Mouse (Mus musculus) heart, embryonic 12.5 days (tissue): Measurements from ENCODE around the gene Iqgap1. TPM values are rescaled to one million over a fixed set of nuclear protein-coding genes. Genes with fewer than 3 reads are reported as not detected.

Source experiments
- ATAC-seq: fragments of 200-750 bp; cut with Nextera tagmentation; 2 replicates; pipeline ENCODE4 v1.8.0; 2017; ENCODE audit warnings: moderate TSS enrichment, moderate library complexity; ENCODE audit not compliant: insufficient number of reproducible peaks, low FRiP score
- H3K27ac ChIP-seq: fragments of 300-500 bp; sonication (generic); 2 replicates; pipeline ENCODE4 v1.5.1; 2016; ENCODE audit warnings: mild to moderate bottlenecking, moderate library complexity; ENCODE audit not compliant: poor library complexity, severe bottlenecking
- H3K27me3 ChIP-seq: fragments of 300-500 bp; sonication (generic); replicated peaks from 2 replicates; pipeline ENCODE4 v1.6.1; 2016; ENCODE audit warnings: mild to moderate bottlenecking, moderate library complexity
- H3K36me3 ChIP-seq: fragments of 300-500 bp; sonication (generic); 2 replicates; pipeline ENCODE4 v1.6.1; 2016; ENCODE audit warnings: mild to moderate bottlenecking, moderate library complexity
- H3K4me1 ChIP-seq: fragments of 300-500 bp; sonication (generic); replicated peaks from 2 replicates; pipeline ENCODE4 v1.6.1; 2016; ENCODE audit warnings: mild to moderate bottlenecking
- H3K4me2 ChIP-seq: fragments of 300-500 bp; sonication (generic); 2 replicates; pipeline ENCODE4 v1.6.1; 2016; ENCODE audit warnings: mild to moderate bottlenecking, moderate library complexity
- H3K4me3 ChIP-seq: fragments of 300-500 bp; sonication (generic); 2 replicates; pipeline ENCODE4 v1.5.1; 2016; ENCODE audit warnings: mild to moderate bottlenecking
- H3K9ac ChIP-seq: fragments of 300-500 bp; sonication (generic); 2 replicates; pipeline ENCODE4 v1.6.1; 2016; ENCODE audit warnings: mild to moderate bottlenecking, moderate library complexity
- H3K9me3 ChIP-seq: fragments of 300-500 bp; sonication (generic); replicated peaks from 2 replicates; pipeline ENCODE4 v1.6.1; 2016; ENCODE audit warnings: mild to moderate bottlenecking, moderate library complexity
- WGBS: fragments of 180-500 bp; shearing (Covaris S2); methylation state at CpG from one replicate; pipeline ENCODE4 v1.1.7; 2016; 5-methylcytosine and 5-hydroxymethylcytosine counted together
- polyA plus RNA-seq: library from polyadenylated mRNA; unstranded; fragments of >200 nt; fragmentation: Nextera tagmentation; extraction: Ambion mirVana; gene quantifications from 2 replicates; pipeline ENCODE4 v1.2.1, GENCODE M21; 2016

Gene Iqgap1
- polyA plus RNA-seq, 1 experiment from 2014 or later, result 41.3 TPM

- Histone ChIP-seq H3K27ac (peak within 1 kb of the TSS; percentile 97), H3K4me3 (peak within 1 kb of the TSS; percentile 88), H3K9ac (peak within 1 kb of the TSS; percentile 95), H3K9me3 (no peaks in the 10 kb centered on the region), H3K27me3 (no peaks in the 10 kb centered on the region), H3K36me3 (no peaks in the 10 kb centered on the region), H3K4me2 (peak within 1 kb of the TSS; percentile 83), H3K4me1 (peaks cover 35% of the 10 kb centered on the region)
- peak; percentile 82 for ATAC-seq
- under 1% methylated on average over 83 of the region's 83 CpGs for WGBS
Observed at GRCm38 (mm10) chr7:80688556-80689220, 137.1 kb downstream of the Iqgap1 start, which contains the start of gene Crtc3. TSS of gene Crtc3 (minus strand) at chr7:80688877.

- H3K27me3 ChIP-seq, result no peaks in the 10 kb centered on the region
- H3K9ac ChIP-seq, result peak overlapping the region; percentile 95
- H3K27ac ChIP-seq, result peak overlapping the region; percentile 97
- no peaks in the 10 kb centered on the region for H3K36me3 ChIP-seq
- WGBS, result 1% methylated on average over 69 of the region's 69 CpGs
- H3K4me1 ChIP-seq, result peaks cover 38% of the 10 kb centered on the region
- ATAC-seq, result peak; percentile 57
- peak overlapping the region; percentile 88 for H3K4me3 ChIP-seq
- no peaks in the 10 kb centered on the region for H3K9me3 ChIP-seq
- H3K4me2 ChIP-seq, result peak overlapping the region; percentile 83
Observed at GRCm38 (mm10) chr7:80687721-80688555, 137.8 kb downstream of the Iqgap1 start.

GRCm38 (mm10) chr7:80685639-80686038 lies 140.1 kb downstream of the Iqgap1 start:
- Histone ChIP-seq H3K4me1 (peaks cover 56% of the 10 kb centered on the region), H3K9ac (no peak overlapping the region), H3K36me3 (no peaks in the 10 kb centered on the region), H3K4me2 (no peak overlapping the region), H3K27me3 (no peaks in the 10 kb centered on the region), H3K27ac (no peak overlapping the region), H3K4me3 (no peak overlapping the region), H3K9me3 (no peaks in the 10 kb centered on the region)
- no peak for ATAC-seq
- 59% methylated on average over 5 of the region's 5 CpGs for WGBS

- H3K36me3 ChIP-seq, result no peaks in the 10 kb centered on the region
- 11% methylated on average over 1 of the region's 1 CpGs for WGBS
Observed at GRCm38 (mm10) chr7:80682630-80683029, 143.1 kb downstream of the Iqgap1 start.

GRCm38 (mm10) chr7:80680218-80680847 lies 145.4 kb downstream of the Iqgap1 start:
- H3K9me3 ChIP-seq, result no peaks in the 10 kb centered on the region
- 22% methylated on average over 12 of the region's 12 CpGs for WGBS
- H3K27me3 ChIP-seq, result no peaks in the 10 kb centered on the region
- H3K36me3 ChIP-seq, result peaks cover 3% of the 10 kb centered on the region
- peak overlapping the region; percentile 14; the same call in 1 of the 2 replicates for H3K27ac ChIP-seq
- H3K9ac ChIP-seq, result 0 out of 2 replicates have a peak overlapping the region, but pooled peaks have one; percentile 37
- peak overlapping the region; percentile 44 for H3K4me2 ChIP-seq
- no peak overlapping the region; the same call in 1 of the 2 replicates for H3K4me3 ChIP-seq
- 0 out of 2 replicates have a peak, but pooled peaks have one; percentile 60 for ATAC-seq
- H3K4me1 ChIP-seq, result peaks cover 45% of the 10 kb centered on the region

More at GRCm38 (mm10) chr7:80682630-80683029, 143.1 kb downstream of the Iqgap1 start:
- Histone ChIP-seq H3K27ac (0 out of 2 replicates have a peak overlapping the region, but pooled peaks have one; percentile 6), H3K4me3 (no peak overlapping the region), H3K4me2 (no peak overlapping the region), H3K27me3 (no peaks in the 10 kb centered on the region), H3K9me3 (no peaks in the 10 kb centered on the region), H3K4me1 (peaks cover 57% of the 10 kb centered on the region), H3K9ac (no peak overlapping the region)
- ATAC-seq, result no peak

- Histone ChIP-seq H3K9ac (no peak overlapping the region), H3K27ac (no peak overlapping the region), H3K4me2 (no peak overlapping the region), H3K4me1 (peaks cover 25% of the 10 kb centered on the region), H3K9me3 (no peaks in the 10 kb centered on the region), H3K27me3 (no peaks in the 10 kb centered on the region), H3K4me3 (no peak overlapping the region), H3K36me3 (peaks cover 14% of the 10 kb centered on the region)
- no peak for ATAC-seq
- 77% methylated on average over 3 of the region's 3 CpGs for WGBS
Observed at GRCm38 (mm10) chr7:80672323-80672722, 153.5 kb downstream of the Iqgap1 start.

- WGBS, result 89% methylated on average over 6 of the region's 6 CpGs
- no peaks in the 10 kb centered on the region for H3K9me3 ChIP-seq
Observed at GRCm38 (mm10) chr7:80670889-80671288, 154.9 kb downstream of the Iqgap1 start.

GRCm38 (mm10) chr7:80667190-80667589 lies 158.6 kb downstream of the Iqgap1 start:
- peak overlapping the region; percentile 89 for H3K27ac ChIP-seq
- peaks cover 44% of the 10 kb centered on the region for H3K4me1 ChIP-seq
- H3K36me3 ChIP-seq, result 0 out of 2 replicates have a peak, but pooled peaks cover 7% of the 10 kb centered on the region
- no peak; the same call in 1 of the 2 replicates for ATAC-seq
- peak overlapping the region; percentile 43 for H3K4me2 ChIP-seq
- H3K9me3 ChIP-seq, result no peaks in the 10 kb centered on the region
- peak overlapping the region; percentile 44; the same call in 1 of the 2 replicates for H3K9ac ChIP-seq
- no peak overlapping the region for H3K4me3 ChIP-seq
- WGBS, result 25% methylated on average over 11 of the region's 11 CpGs
- no peaks in the 10 kb centered on the region for H3K27me3 ChIP-seq

More at GRCm38 (mm10) chr7:80670889-80671288, 154.9 kb downstream of the Iqgap1 start:
- Histone ChIP-seq H3K4me2 (no peak overlapping the region), H3K27me3 (no peaks in the 10 kb centered on the region), H3K36me3 (peaks cover 11% of the 10 kb centered on the region; the same call in 1 of the 2 replicates), H3K9ac (no peak overlapping the region), H3K4me3 (no peak overlapping the region), H3K27ac (no peak overlapping the region), H3K4me1 (peaks cover 35% of the 10 kb centered on the region)
- no peak for ATAC-seq

GRCm38 (mm10) chr7:80666198-80666915 lies 159.4 kb downstream of the Iqgap1 start:
- H3K9ac ChIP-seq, result 0 out of 2 replicates have a peak overlapping the region, but pooled peaks have one; percentile 44
- no peaks in the 10 kb centered on the region for H3K27me3 ChIP-seq
- ATAC-seq, result no peak
- no peak overlapping the region for H3K4me3 ChIP-seq
- peaks cover 44% of the 10 kb centered on the region for H3K4me1 ChIP-seq
- H3K9me3 ChIP-seq, result no peaks in the 10 kb centered on the region
- WGBS, result 45% methylated on average over 10 of the region's 10 CpGs
- H3K27ac ChIP-seq, result peak overlapping the region; percentile 89
- peak overlapping the region; percentile 43 for H3K4me2 ChIP-seq
- H3K36me3 ChIP-seq, result 0 out of 2 replicates have a peak, but pooled peaks cover 4% of the 10 kb centered on the region
